Mouse (Mus musculus): Measurements from ENCODE around the gene Ppan. TPM values are rescaled to one million over a fixed set of nuclear protein-coding genes. Genes with fewer than 3 reads are reported as not detected.

The Ppan gene
- polyA plus RNA-seq, 1 experiment from 2014 or later: 89.9 TPM

DNA sequence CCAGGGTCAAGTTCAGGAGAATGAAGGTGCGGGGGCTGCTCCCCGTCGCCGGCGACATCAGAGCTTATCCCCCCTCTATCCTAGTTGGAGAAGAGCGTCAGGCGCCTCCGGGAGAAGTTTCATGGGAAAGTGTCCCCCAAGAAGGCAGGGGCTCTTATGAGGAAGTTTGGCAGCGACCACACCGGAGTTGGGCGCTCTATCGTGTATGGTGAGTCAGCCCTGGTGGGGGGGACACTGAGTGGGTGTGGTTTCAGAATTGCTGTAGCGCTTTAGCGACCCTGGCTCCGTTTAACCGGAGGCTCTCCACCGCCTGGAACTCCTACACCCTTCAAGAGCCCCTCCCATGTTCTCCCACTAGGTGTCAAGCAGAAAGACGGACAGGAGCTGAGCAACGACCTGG is 18.7 kb upstream of the Ppan start:
- H3K4me2 ChIP-seq (replicated peaks): peak overlapping the region; percentile 72
- H3K9me3 ChIP-seq (replicated peaks): no peaks in the 10 kb centered on the region
- no peak overlapping the region for H3K27ac ChIP-seq (replicated peaks)
- peak overlapping the region; percentile 52 for H3K4me3 ChIP-seq (replicated peaks)
- ATAC-seq (ENCODE audit: insufficient number of reproducible peaks, low FRiP score, low TSS enrichment, low read depth): no peak
- no peak overlapping the region; the same call in 1 of the 2 replicates for H3K9ac ChIP-seq
- peaks cover 44% of the 10 kb centered on the region for H3K27me3 ChIP-seq
- H3K36me3 ChIP-seq: no peaks in the 10 kb centered on the region
- WGBS: 4% methylated on average over 19 of the region's 19 CpGs
- H3K4me1 ChIP-seq: peaks cover 10% of the 10 kb centered on the region; the same call in 1 of the 2 replicates

DNA sequence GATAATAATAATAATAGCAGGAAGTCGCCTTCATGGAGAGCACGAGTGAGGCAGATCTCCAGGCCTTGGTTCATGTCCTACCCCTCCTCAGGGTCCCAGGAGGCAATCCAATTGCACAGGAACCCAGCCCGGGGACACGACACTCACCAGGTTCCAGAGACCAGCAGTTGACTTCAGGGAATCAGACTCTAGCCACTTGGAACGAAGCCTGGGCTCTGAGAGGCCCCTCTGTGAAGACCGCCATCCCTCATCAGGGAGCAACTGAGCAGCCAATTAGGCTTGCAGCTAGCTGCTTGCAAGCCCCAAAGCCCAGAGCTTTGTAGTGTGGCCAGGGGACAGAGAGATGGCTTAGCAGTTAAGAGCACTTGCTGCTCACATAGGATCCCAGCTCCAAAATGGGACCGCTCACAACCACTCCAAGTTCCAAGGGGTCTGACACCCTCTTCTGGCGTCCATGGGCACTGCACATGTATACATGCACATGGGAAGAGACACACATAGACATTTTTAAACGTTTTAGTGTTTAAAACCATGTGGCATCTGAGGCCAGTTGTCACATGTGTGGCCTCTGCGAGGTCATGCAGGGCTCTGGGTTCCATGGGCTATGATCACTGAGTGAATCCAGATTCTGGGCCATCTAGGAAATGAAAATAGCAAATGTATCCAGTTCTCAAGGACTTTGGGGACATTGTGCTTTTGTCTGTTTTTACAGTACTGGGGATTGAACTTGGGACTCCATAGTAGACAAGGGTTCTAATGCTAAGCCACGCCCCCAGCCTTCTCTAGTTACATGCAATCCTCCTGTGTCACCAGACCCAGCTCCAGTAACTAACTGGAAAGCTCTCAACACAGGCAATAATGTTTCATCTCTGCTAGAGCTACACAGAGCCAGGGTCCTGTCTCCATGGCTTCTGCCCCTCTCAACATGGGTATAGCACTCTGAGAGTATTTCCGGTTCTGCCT is 17.5 kb upstream of the Ppan start:
- no peak overlapping the region for H3K9ac ChIP-seq

DNA sequence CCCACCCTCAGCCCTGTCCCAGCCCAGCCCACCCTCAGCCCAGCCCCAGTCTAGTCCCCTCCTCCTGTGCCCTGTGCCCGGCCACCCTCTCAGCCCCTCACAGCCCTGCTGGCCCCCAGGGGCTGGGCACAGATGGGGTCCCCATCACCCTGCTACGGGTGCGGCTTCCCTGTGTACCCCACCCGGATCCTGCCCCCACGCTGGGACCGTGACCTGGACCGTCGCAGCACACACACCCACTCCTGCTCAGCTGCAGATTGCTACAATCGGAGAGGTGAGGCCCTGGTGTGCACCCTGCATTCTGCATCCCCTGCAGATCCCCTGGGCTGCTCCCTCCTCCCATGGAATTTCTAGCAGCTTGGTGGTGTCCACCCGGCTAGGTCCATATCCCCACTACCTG is 15.0 kb upstream of the Ppan start:
- 90% methylated on average over 10 of the region's 10 CpGs for WGBS
- ATAC-seq (ENCODE audit: insufficient number of reproducible peaks, low FRiP score, low TSS enrichment, low read depth): no peak
- peaks cover 15% of the 10 kb centered on the region; the same call in 1 of the 2 replicates for H3K4me1 ChIP-seq
- H3K4me3 ChIP-seq (replicated peaks): no peak overlapping the region
- H3K4me2 ChIP-seq (replicated peaks): no peak overlapping the region
- no peaks in the 10 kb centered on the region for H3K9me3 ChIP-seq (replicated peaks)
- no peak overlapping the region for H3K9ac ChIP-seq
- no peak overlapping the region for H3K27ac ChIP-seq (replicated peaks)
- no peaks in the 10 kb centered on the region for H3K36me3 ChIP-seq
- peaks cover 29% of the 10 kb centered on the region for H3K27me3 ChIP-seq

More for the DNA sequence above, 17.5 kb upstream of the Ppan start:
- H3K36me3 ChIP-seq: no peaks in the 10 kb centered on the region
- 74% methylated on average over 12 of the region's 12 CpGs for WGBS
- no peak overlapping the region for H3K4me2 ChIP-seq (replicated peaks)
- H3K4me3 ChIP-seq (replicated peaks): no peak overlapping the region
- no peak for ATAC-seq (ENCODE audit: insufficient number of reproducible peaks, low FRiP score, low TSS enrichment, low read depth)
- H3K4me1 ChIP-seq: peaks cover 10% of the 10 kb centered on the region; the same call in 1 of the 2 replicates
- H3K27me3 ChIP-seq: peaks cover 44% of the 10 kb centered on the region
- no peaks in the 10 kb centered on the region for H3K9me3 ChIP-seq (replicated peaks)
- no peak overlapping the region for H3K27ac ChIP-seq (replicated peaks)

DNA sequence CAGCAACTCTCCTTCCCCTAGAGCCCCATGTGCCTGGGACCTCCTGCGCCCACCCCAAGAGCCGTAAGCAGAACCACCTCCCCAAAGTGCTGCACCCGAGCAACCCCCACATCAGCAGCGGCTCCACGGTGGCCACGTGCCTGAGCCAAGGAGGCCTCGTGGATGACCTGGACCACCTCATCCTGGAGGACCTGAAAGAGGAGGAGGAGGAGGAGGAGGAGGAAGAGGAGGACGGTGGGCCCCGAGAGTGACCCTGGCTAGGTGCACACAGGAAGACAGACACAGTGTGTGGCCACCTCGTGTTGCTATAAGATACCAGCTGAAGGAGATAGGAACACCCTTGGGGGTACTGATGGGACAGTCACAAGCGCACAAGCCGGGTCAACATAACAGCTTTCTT is 14.5 kb upstream of the Ppan start:
- no peak overlapping the region for H3K9ac ChIP-seq
- peaks cover 26% of the 10 kb centered on the region for H3K27me3 ChIP-seq
- no peak for ATAC-seq (ENCODE audit: insufficient number of reproducible peaks, low FRiP score, low TSS enrichment, low read depth)
- H3K27ac ChIP-seq (replicated peaks): no peak overlapping the region
- no peak overlapping the region for H3K4me2 ChIP-seq (replicated peaks)
- no peaks in the 10 kb centered on the region for H3K36me3 ChIP-seq
- H3K4me3 ChIP-seq (replicated peaks): no peak overlapping the region
- 84% methylated on average over 12 of the region's 12 CpGs for WGBS
- no peaks in the 10 kb centered on the region for H3K9me3 ChIP-seq (replicated peaks)
- H3K4me1 ChIP-seq: peaks cover 12% of the 10 kb centered on the region; the same call in 1 of the 2 replicates

DNA sequence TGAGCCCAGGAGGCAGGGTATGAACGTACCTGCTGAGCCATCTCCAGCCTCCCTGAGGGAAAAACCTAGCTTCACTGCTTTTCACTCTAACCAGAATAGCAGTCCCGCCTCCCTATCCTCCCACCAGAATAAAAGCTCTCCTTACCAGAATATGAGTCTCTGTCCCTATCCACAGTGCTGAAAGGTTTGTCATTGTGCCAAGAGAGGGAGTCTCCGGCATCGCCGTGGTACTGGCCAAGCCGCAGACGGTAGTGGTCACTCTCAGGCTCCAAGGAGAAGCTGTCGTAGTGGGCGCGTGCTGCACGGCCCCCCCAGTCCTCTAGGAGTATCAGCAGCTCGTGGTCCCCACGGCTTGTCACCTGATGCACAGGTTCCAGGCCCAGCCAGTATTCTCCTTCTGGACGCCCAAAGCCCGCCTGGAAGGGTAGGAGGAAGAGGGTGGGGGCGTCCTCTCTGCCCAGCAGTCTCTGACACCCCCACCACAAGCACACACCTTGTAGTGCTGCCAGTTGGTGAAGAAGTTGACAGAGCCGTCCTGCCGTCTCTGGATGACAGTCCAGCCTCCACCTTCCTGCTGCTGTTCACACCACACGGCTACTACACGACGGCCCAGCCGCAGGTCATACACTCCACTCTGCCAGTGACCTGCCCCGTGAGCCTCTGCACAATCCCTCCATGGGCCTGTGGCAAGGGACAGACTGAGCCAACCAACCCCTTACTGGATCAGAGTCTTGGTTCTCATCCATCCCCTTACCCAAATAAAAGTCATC is 12.8 kb upstream of the Ppan start:
- WGBS: 59% methylated on average over 23 of the region's 23 CpGs
- Histone ChIP-seq H3K9me3 (replicated peaks) (no peaks in the 10 kb centered on the region), H3K27me3 (peaks cover 9% of the 10 kb centered on the region; the same call in 1 of the 2 replicates), H3K4me3 (replicated peaks) (no peak overlapping the region), H3K4me1 (0 out of 2 replicates have a peak, but pooled peaks cover 4% of the 10 kb centered on the region), H3K4me2 (replicated peaks) (no peak overlapping the region), H3K27ac (replicated peaks) (no peak overlapping the region), H3K9ac (no peak overlapping the region), H3K36me3 (no peaks in the 10 kb centered on the region)
- ATAC-seq (ENCODE audit: insufficient number of reproducible peaks, low FRiP score, low TSS enrichment, low read depth): no peak

DNA sequence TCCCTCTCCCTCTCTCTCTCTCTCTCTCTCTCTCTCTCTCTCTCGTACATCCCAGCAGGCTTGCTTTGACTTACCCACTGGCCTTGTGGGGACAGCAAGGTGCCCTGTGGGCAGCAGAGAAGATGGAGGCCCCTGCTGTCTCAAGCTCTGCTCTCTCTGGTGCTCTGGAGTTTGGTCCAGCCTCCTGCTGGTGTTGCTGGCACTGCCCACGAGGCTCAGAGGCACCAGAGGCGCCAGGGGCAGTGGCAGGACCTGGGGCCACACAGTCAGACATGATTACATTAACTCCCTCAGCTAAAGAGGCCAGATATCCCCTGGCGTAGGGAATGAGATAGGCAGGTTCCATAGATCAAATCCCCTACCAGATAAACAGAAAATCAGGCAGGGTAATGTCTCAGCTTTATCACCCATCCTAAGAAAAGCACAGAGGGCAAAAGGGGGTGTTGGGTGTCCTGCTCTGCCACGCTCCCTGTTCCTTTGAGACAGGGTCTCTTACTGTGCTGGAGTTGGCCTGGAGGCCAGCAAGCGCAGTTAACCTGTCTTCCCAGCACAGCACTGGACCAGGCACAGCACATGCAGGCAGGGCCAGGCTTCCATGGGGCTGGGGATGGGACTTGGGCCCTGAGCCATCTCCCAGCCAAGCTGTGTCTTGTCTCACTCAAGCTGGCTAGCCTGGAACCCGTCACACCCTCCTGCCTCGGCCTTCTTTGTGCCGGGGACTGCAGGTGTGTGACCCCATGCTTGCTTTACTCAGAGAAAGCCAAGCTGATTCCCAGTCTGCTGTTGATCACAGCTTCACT is 11.5 kb upstream of the Ppan start:
- no peaks in the 10 kb centered on the region for H3K36me3 ChIP-seq
- H3K9me3 ChIP-seq (replicated peaks): no peaks in the 10 kb centered on the region
- no peaks in the 10 kb centered on the region for H3K27me3 ChIP-seq
- no peak overlapping the region for H3K4me3 ChIP-seq (replicated peaks)
- H3K4me1 ChIP-seq: 0 out of 2 replicates have a peak, but pooled peaks cover 4% of the 10 kb centered on the region
- no peak overlapping the region for H3K9ac ChIP-seq
- H3K27ac ChIP-seq (replicated peaks): no peak overlapping the region
- H3K4me2 ChIP-seq (replicated peaks): no peak overlapping the region
- 63% methylated on average over 8 of the region's 9 CpGs for WGBS
- ATAC-seq (ENCODE audit: insufficient number of reproducible peaks, low FRiP score, low TSS enrichment, low read depth): no peak

DNA sequence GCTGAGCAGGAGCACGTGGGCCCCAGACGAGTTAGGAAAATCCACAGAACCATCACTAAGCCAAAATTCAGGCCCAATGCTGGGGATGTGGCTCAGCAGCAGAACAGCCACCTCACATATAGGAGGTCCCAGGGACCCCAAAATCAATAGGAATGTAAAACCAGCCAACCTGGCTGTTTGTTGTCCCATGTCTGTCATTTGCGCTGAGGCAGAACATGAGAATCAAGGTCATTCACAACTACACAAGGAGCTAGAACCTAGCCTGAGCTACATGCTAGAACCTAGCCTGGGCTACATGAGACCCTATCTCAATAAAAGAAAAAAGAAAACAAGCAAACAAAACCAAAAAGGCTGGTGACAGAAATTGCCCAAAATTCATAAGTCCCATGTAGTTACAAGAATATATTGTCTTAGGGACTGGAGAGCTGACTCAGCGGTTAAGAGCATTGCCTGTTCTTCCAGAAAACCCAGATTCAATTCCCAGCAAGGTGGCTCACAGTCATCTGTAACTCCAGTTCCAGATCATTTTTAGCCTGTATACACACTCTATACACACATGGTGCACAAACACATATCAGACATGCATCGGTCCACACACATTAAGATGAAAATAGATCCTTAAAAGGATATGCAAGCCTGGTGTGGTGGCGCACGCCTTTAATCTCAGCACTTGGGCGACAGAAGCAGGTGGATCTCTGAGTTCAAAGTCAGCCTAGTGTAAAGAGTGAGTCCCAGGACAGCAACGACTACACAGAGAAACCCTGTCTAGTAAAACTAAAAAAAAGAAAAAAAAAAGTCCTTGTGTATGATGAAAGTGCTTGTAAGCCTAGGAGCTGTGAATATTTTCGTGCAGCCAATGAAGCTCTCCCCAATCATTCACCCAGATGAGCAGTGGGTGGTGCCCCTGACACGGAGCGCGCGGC is 10.6 kb upstream of the Ppan start:
- WGBS: 35% methylated on average over 14 of the region's 14 CpGs
- Histone ChIP-seq H3K36me3 (no peaks in the 10 kb centered on the region), H3K4me3 (replicated peaks) (peak overlapping the region; percentile 48), H3K4me2 (replicated peaks) (peak overlapping the region; percentile 69), H3K9me3 (replicated peaks) (no peaks in the 10 kb centered on the region), H3K4me1 (0 out of 2 replicates have a peak, but pooled peaks cover 4% of the 10 kb centered on the region), H3K9ac (no peak overlapping the region), H3K27me3 (no peaks in the 10 kb centered on the region), H3K27ac (replicated peaks) (peak overlapping the region; percentile 52; the same call in 1 of the 2 replicates)
- ATAC-seq (ENCODE audit: insufficient number of reproducible peaks, low FRiP score, low TSS enrichment, low read depth): no peak

DNA sequence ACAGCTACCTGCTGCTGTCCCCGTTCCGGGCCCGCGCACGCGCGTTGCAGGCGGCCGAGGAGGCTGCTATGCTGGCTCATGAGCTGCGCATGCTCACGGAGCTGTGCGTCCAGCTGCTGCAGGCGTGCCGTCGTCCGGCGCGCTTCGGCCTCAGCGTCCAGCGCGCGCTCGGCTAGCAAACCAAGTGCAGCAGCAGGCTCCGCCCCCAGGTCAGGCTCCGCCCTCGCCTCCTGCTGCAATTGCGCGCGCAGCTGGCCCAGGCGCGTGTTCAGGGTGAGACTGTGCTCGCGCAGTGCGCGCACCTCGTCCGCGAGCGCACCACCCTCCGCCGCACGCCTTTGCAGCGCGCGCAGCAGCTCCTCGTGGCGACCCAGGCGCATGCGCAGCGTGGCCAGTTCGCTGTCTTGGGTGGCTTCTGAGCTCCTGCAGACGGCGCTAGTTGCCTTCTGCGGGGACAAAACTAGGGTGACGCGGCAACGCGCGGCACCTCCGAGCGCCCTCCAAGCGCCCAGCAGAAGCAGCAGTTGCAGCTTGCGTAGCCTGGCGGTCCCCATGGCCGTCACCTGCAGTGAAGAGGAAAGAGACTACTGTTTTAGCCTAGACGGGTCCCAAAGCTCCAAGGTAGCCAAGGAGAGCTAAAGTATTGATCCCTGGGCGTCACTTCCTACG is 9.8 kb upstream of the Ppan start:
- no peaks in the 10 kb centered on the region for H3K27me3 ChIP-seq
- H3K9me3 ChIP-seq (replicated peaks): no peaks in the 10 kb centered on the region
- H3K4me3 ChIP-seq (replicated peaks): peak overlapping the region; percentile 48
- peak overlapping the region; percentile 69 for H3K4me2 ChIP-seq (replicated peaks)
- H3K36me3 ChIP-seq: no peaks in the 10 kb centered on the region
- H3K27ac ChIP-seq (replicated peaks): peak overlapping the region; percentile 94
- peak overlapping the region; percentile 64 for H3K9ac ChIP-seq
- peak; percentile 96 for ATAC-seq (ENCODE audit: insufficient number of reproducible peaks, low FRiP score, low TSS enrichment, low read depth)
- 0 out of 2 replicates have a peak, but pooled peaks cover 4% of the 10 kb centered on the region for H3K4me1 ChIP-seq
- under 1% methylated on average over 69 of the region's 69 CpGs for WGBS

DNA sequence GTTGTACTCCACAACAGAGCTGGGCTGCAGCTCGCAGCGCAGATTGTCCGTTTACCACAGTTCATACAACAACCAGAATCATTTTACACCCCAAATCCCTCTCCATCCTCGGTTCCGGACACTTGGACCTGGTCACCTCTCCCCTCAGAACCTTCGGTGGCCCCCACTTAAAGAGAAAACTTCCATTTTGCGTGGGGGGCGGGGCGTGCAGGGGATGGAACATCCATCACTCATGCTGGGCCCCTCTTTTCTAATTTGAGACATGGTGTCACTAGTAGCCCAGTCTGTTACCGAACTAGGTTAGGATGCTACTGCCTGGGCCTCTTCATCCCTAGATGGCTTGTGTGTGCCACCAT is 9.3 kb upstream of the Ppan start:
- 0 out of 2 replicates have a peak, but pooled peaks cover 4% of the 10 kb centered on the region for H3K4me1 ChIP-seq
- H3K27me3 ChIP-seq: no peaks in the 10 kb centered on the region
- peak overlapping the region; percentile 94 for H3K27ac ChIP-seq (replicated peaks)
- no peak for ATAC-seq (ENCODE audit: insufficient number of reproducible peaks, low FRiP score, low TSS enrichment, low read depth)
- no peaks in the 10 kb centered on the region for H3K9me3 ChIP-seq (replicated peaks)
- H3K4me3 ChIP-seq (replicated peaks): peak overlapping the region; percentile 48
- peak overlapping the region; percentile 64 for H3K9ac ChIP-seq
- no peaks in the 10 kb centered on the region for H3K36me3 ChIP-seq
- 21% methylated on average over 10 of the region's 10 CpGs for WGBS
- peak overlapping the region; percentile 69 for H3K4me2 ChIP-seq (replicated peaks)
